Mouse (Mus musculus) intestine, embryonic 16.5 days (tissue): ENCODE results near the gene 1700012P22Rik. TPM values are rescaled to one million over a fixed set of nuclear protein-coding genes. Genes with fewer than 3 reads are reported as not detected.

ENCODE experiments used
- ATAC-seq: fragments of 200-750 bp; cut with Nextera tagmentation; 2 replicates; pipeline ENCODE4 v1.8.0; 2017; ENCODE audit warnings: moderate TSS enrichment, moderate library complexity
- H3K27ac ChIP-seq: fragments of 300-500 bp; sonication (generic); 2 replicates; pipeline ENCODE4 v1.5.1; 2014; ENCODE audit warnings: mild to moderate bottlenecking, low read length
- H3K27me3 ChIP-seq: fragments of 300-500 bp; sonication (generic); replicated peaks from 2 replicates; pipeline ENCODE4 v1.6.1; 2014; ENCODE audit warnings: low read length, control low read depth, mixed read lengths; ENCODE audit not compliant: control insufficient read depth, insufficient read depth
- H3K36me3 ChIP-seq: fragments of 300-500 bp; sonication (generic); 2 replicates; pipeline ENCODE4 v1.6.1; 2014; ENCODE audit warnings: low read length, control low read depth; ENCODE audit not compliant: control insufficient read depth, insufficient read depth
- H3K4me1 ChIP-seq: fragments of 300-500 bp; sonication (generic); 2 replicates; pipeline ENCODE4 v1.6.1; 2014; ENCODE audit warnings: low read length, control low read depth, mixed read lengths; ENCODE audit not compliant: control insufficient read depth, insufficient read depth
- H3K4me2 ChIP-seq: fragments of 300-500 bp; sonication (generic); 2 replicates; pipeline ENCODE4 v1.6.1; 2014; ENCODE audit warnings: low read depth, low read length, control low read depth
- H3K4me3 ChIP-seq: fragments of 300-500 bp; sonication (generic); 2 replicates; pipeline ENCODE4 v1.5.1; 2014; ENCODE audit warnings: mild to moderate bottlenecking, low read length
- H3K9ac ChIP-seq: fragments of 300-500 bp; sonication (generic); 2 replicates; pipeline ENCODE4 v1.6.1; 2014; ENCODE audit warnings: low read depth, low read length
- H3K9me3 ChIP-seq: fragments of 300-500 bp; sonication (generic); 2 replicates; pipeline ENCODE4 v1.6.1; 2016; ENCODE audit warnings: low read length, control low read depth; ENCODE audit not compliant: control insufficient read depth
- WGBS: fragments of 180-500 bp; shearing (Covaris S2); extraction: QIAGEN DNeasy Blood & Tissue Kit; methylation state at CpG from one replicate; pipeline ENCODE4 v1.1.7; 2014; 5-methylcytosine and 5-hydroxymethylcytosine counted together
- polyA plus RNA-seq: library from polyadenylated mRNA; unstranded; fragments of >200 nt; fragmentation: Nextera tagmentation; extraction: Ambion mirVana; gene quantifications from 2 replicates; pipeline ENCODE4 v1.2.1, GENCODE M21; 2015

Gene 1700012P22Rik
- polyA plus RNA-seq, 1 experiment from 2014 or later: not detected

DNA sequence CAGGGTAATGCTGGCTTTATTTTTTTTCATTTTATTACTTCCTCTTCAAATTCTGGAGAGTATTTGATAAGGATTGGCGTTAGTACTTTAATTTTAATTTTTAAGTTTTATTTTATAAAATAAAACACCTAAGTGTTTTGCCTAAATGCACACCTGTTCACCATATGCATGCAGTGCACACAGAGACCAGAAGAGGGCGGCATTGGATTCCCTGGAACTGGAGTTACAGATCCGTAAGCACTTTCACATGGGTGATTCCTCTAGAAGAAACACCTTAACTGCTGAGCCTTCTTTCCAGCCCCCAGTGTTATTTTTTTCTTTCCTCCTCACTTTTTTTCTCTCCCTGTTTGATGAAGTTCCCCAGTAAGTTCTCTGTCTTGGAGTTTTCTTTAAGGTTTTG, 9.7 kb downstream of the 1700012P22Rik start:
- no peak overlapping the region for H3K9ac ChIP-seq
- no peaks in the 10 kb centered on the region for H3K36me3 ChIP-seq
- H3K4me3 ChIP-seq: no peak overlapping the region
- no peak overlapping the region for H3K4me2 ChIP-seq
- WGBS: 23% methylated on average over 3 of the region's 3 CpGs
- H3K4me1 ChIP-seq: no peaks in the 10 kb centered on the region
- no peaks in the 10 kb centered on the region for H3K27me3 ChIP-seq
- H3K27ac ChIP-seq: no peak overlapping the region
- no peaks in the 10 kb centered on the region for H3K9me3 ChIP-seq
- no peak for ATAC-seq

DNA sequence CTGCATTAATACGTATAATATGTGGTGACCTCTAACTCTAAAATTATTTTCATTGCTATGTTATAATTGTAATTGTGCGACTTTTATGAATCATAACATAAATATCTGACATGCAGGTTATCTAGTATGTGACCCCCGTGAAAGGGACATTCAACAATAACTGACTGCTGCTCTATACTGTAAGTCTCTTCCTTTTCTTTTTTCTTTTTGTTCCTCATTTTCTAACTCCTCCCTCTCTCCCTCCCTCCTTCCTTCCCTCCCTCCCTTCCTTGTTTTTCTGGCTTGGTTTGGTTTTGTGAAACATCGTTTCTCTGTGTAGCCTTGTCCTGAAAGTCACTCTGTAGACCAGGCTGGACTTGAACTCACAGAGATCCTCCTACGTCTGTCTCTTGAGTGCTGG, 14.0 kb downstream of the 1700012P22Rik start:
- Histone ChIP-seq H3K4me1 (no peaks in the 10 kb centered on the region), H3K36me3 (no peaks in the 10 kb centered on the region), H3K9ac (no peak overlapping the region), H3K27me3 (no peaks in the 10 kb centered on the region), H3K27ac (no peak overlapping the region), H3K4me2 (no peak overlapping the region), H3K4me3 (no peak overlapping the region), H3K9me3 (no peaks in the 10 kb centered on the region)
- no peak for ATAC-seq
- WGBS: 76% methylated on average over 5 of the region's 5 CpGs

DNA sequence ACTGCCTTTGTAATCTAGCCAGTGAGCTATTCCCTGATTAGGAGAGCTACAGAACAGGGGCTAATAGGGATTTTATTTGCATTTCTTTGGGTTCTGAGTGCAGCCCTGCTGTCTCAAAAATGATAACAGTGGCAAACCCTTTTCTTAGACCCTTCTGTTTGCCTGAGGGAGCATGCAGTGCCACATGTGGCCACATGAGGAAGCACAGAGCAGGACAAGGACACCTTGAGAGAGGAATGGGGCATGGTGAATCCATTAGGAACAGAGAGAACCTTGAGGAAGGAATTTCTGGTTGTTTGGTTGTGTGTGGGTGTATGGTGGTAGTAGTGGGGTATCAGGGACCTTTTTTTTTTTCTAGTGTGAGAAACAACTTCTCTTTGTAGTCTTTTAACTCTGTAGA, 17.9 kb downstream of the 1700012P22Rik start:
- Histone ChIP-seq H3K4me2 (no peak overlapping the region), H3K27me3 (no peaks in the 10 kb centered on the region), H3K27ac (no peak overlapping the region), H3K9ac (no peak overlapping the region), H3K36me3 (no peaks in the 10 kb centered on the region), H3K4me1 (no peaks in the 10 kb centered on the region), H3K9me3 (no peaks in the 10 kb centered on the region), H3K4me3 (no peak overlapping the region)
- ATAC-seq: no peak

DNA sequence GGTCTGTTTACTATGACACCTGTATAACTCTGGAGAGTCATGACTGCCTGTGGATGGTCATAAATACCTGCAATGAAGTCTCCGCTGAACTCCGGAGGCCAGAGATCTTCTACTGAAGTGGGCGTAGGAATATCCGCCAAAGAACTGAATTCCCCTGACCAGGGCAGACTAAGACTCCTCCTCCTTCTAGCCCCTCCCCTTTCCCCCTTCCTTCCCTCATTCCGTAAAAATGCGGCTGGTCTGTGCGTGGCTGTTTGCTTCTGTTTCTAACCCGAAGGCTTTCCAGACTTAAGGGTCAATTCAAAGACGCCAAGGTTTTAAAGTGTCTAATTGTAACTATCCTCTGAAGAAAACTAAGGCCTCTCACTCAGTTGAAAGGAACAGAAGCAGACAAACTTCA, 30.3 kb downstream of the 1700012P22Rik start, which contains the start of gene Pramef12:
Gene Pramef12, minus strand, starts transcription at position 175 of the 400 bp plus-strand sequence.
- Histone ChIP-seq H3K4me1 (peaks cover 5% of the 10 kb centered on the region; the same call in 1 of the 2 replicates), H3K27ac (no peak within 1 kb of the TSS), H3K9me3 (no peaks in the 10 kb centered on the region), H3K36me3 (no peaks in the 10 kb centered on the region), H3K4me2 (no peak within 1 kb of the TSS), H3K27me3 (no peaks in the 10 kb centered on the region), H3K9ac (no peak within 1 kb of the TSS), H3K4me3 (no peak within 1 kb of the TSS)
- WGBS: 72% methylated on average over 9 of the region's 9 CpGs
- no peak for ATAC-seq

DNA sequence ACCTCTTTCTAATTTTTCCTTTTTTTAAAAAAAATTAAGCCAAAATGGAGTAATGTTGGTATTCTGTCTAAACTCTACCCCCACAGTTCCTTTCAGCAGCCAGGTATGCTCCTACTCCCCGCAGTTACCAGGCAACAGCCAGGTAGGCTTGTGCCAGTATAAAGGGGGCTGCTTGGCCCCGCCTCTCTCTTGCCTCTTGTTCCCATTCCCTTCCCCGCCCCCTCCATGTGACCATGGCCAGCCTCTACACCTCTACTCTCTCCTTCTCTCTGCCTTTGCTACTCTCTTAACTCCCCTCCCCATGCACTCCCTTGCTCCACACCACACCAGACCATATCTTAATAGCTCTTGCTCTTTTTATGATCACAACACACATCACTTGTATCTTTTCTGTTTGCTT, 32.3 kb downstream of the 1700012P22Rik start:
- Histone ChIP-seq H3K27ac (no peak overlapping the region), H3K9me3 (no peaks in the 10 kb centered on the region), H3K27me3 (no peaks in the 10 kb centered on the region), H3K4me1 (peaks cover 5% of the 10 kb centered on the region; the same call in 1 of the 2 replicates), H3K4me2 (no peak overlapping the region), H3K36me3 (no peaks in the 10 kb centered on the region), H3K4me3 (no peak overlapping the region), H3K9ac (no peak overlapping the region)
- no peak for ATAC-seq
- 72% methylated on average over 3 of the region's 3 CpGs for WGBS

DNA sequence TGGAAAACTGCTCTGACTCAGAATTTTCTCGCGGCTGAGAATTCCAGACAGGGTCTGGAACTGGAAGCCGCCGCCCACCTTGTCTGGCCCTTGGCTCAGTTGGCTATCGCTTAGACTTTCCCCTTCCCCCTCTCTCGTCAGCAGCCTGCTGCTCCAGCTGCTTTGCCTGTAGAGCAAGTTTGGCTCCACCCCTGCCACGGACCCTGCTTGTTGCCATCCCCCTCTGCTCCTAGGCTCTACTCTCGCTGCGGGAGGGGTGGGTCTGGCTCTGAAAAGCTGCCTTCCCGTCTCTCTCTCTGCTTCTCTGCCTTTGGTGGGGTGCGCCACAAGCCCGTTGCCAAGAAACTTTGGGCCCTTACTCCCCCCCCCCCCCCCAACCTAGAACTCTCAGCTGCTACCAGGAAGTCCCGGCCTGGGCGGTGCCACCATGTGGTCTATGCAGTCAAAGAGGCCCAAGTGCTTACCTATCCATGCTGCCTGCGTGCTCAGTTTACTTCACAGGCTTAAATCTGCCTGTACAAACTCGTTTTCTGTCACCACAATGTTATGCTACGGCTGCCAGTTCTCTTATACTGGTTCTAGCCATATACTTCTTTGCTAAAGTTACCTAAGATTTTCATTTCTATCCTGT, 34.0 kb downstream of the 1700012P22Rik start:
- ATAC-seq: peak; percentile 93
- Histone ChIP-seq H3K4me3 (peak overlapping the region; percentile 44), H3K4me1 (peaks cover 5% of the 10 kb centered on the region; the same call in 1 of the 2 replicates), H3K27ac (no peak overlapping the region), H3K27me3 (no peaks in the 10 kb centered on the region), H3K36me3 (no peaks in the 10 kb centered on the region), H3K9me3 (no peaks in the 10 kb centered on the region), H3K4me2 (peak overlapping the region; percentile 64), H3K9ac (peak overlapping the region; percentile 55; the same call in 1 of the 2 replicates)
- 4% methylated on average over 17 of the region's 17 CpGs for WGBS

DNA sequence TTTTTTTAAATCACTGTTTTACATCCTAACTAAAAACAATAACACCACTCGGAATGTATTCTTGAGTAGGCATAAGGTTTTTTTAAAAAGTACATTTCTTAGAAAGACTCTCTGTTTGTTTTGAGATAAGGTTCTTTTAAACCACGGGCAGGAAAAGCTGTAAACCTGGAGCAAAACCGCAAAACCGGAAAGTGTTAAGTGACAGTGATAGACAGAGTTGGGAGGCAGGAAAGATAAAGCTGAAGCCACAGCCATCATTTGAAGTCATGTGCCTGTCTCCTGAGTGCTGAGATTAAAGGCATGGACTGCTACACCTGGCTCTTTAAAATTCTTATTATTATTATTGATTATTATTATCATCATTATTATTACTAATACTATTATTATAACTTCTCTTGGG, 35.9 kb downstream of the 1700012P22Rik start:
- Histone ChIP-seq H3K4me2 (no peak overlapping the region), H3K27ac (no peak overlapping the region), H3K4me3 (no peak overlapping the region), H3K4me1 (peaks cover 5% of the 10 kb centered on the region; the same call in 1 of the 2 replicates), H3K9ac (no peak overlapping the region), H3K36me3 (no peaks in the 10 kb centered on the region), H3K9me3 (no peaks in the 10 kb centered on the region), H3K27me3 (no peaks in the 10 kb centered on the region)
- WGBS: 39% methylated on average over 4 of the region's 4 CpGs
- ATAC-seq: no peak

DNA sequence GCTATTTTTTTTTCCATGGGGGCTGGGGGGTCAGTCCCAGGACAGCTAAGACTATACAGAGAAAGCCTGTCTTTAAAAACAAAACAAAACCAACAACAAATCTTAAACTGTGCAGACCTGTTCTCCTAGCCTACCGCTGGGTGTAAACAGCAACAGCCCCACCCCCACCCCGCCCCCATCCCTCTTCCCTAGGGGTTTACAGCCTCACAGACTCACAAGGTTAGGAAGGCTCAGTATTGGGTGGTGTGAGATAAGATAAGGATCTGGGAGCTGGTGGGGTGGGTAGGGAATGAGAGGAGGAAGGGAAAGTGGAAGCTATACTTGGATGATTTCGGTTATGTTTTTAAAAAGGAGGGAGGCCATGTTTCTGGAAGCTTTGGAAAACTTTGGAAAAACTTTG, 42.3 kb downstream of the 1700012P22Rik start:
- H3K4me3 ChIP-seq: no peak overlapping the region
- H3K27me3 ChIP-seq: no peaks in the 10 kb centered on the region
- no peak for ATAC-seq
- H3K9ac ChIP-seq: no peak overlapping the region
- no peaks in the 10 kb centered on the region for H3K9me3 ChIP-seq
- whole genome bisulfite sequencing: 27% methylated on average over 3 of the region's 3 CpGs
- no peaks in the 10 kb centered on the region for H3K36me3 ChIP-seq
- no peak overlapping the region for H3K4me2 ChIP-seq
- H3K27ac ChIP-seq: no peak overlapping the region
- no peaks in the 10 kb centered on the region for H3K4me1 ChIP-seq

DNA sequence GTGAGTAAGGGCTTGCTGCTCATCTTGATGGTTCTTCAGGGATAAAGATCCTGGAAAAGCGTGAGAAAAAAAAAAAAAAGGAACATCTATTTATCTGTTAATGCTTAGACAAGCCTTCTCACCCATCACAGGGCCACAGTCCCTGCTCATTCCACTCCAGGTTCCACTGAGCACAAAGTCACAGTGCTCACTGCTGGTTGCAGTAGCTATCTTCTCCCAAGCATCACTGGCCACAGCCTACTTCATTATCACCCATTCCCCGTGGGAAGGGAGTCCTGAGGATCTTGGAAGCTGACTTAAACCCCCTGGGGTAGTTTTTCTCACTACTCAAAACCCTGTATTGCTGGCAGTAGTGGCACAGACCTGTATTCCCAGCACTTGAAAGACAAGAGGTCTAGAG, 60.7 kb downstream of the 1700012P22Rik start, which contains the start of gene Pramef20:
Gene Pramef20, minus strand, starts transcription at position 23 of the 400 bp plus-strand sequence.
- no peaks in the 10 kb centered on the region for H3K9me3 ChIP-seq
- no peak within 1 kb of the TSS for H3K27ac ChIP-seq
- no peak within 1 kb of the TSS for H3K4me3 ChIP-seq
- H3K36me3 ChIP-seq: no peaks in the 10 kb centered on the region
- H3K4me1 ChIP-seq: no peaks in the 10 kb centered on the region
- no peak within 1 kb of the TSS for H3K9ac ChIP-seq
- WGBS: 48% methylated on average over 2 of the region's 2 CpGs
- H3K27me3 ChIP-seq: no peaks in the 10 kb centered on the region
- no peak within 1 kb of the TSS for H3K4me2 ChIP-seq
- ATAC-seq: no peak
